Mouse (Mus musculus) intestine, embryonic 15.5 days (tissue): ENCODE measurements at regions not wholly inside any gene's neighbourhood (a gene's known extent, or its start where the extent isn't known, plus 50 kb on each side); places are given as distances from the start of the nearest gene placed in this dataset.

Source experiments
- ATAC-seq: fragments of 200-750 bp; cut with Nextera tagmentation; 2 replicates; pipeline ENCODE4 v1.8.0; 2017; ENCODE audit warnings: moderate TSS enrichment, moderate library complexity
- H3K27ac ChIP-seq: fragments of 300-500 bp; sonication (generic); 2 replicates; pipeline ENCODE4 v1.5.1; 2015; ENCODE audit warnings: mild to moderate bottlenecking, inconsistent platforms
- H3K27me3 ChIP-seq: fragments of 300-500 bp; sonication (generic); replicated peaks from 2 replicates; pipeline ENCODE4 v1.6.1; 2015; ENCODE audit warnings: inconsistent platforms
- H3K36me3 ChIP-seq: fragments of 300-500 bp; sonication (generic); 2 replicates; pipeline ENCODE4 v1.6.1; 2015; ENCODE audit warnings: inconsistent platforms
- H3K4me1 ChIP-seq: fragments of 300-500 bp; sonication (generic); replicated peaks from 2 replicates; pipeline ENCODE4 v1.6.1; 2015; ENCODE audit warnings: inconsistent platforms
- H3K4me2 ChIP-seq: fragments of 300-500 bp; sonication (generic); replicated peaks from 2 replicates; pipeline ENCODE4 v1.6.1; 2015; ENCODE audit warnings: mild to moderate bottlenecking, inconsistent platforms
- H3K4me3 ChIP-seq: fragments of 300-500 bp; sonication (generic); replicated peaks from 2 replicates; pipeline ENCODE4 v1.5.1; 2015; ENCODE audit warnings: inconsistent platforms
- H3K9ac ChIP-seq: fragments of 300-500 bp; sonication (generic); 2 replicates; pipeline ENCODE4 v1.6.1; 2015; ENCODE audit warnings: inconsistent platforms
- H3K9me3 ChIP-seq: fragments of 300-500 bp; sonication (generic); 2 replicates; pipeline ENCODE4 v1.6.1; 2016; ENCODE audit warnings: inconsistent platforms
- WGBS: fragments of 180-500 bp; shearing (Covaris S2); methylation state at CpG from one replicate; pipeline ENCODE4 v1.1.7; 2015; 5-methylcytosine and 5-hydroxymethylcytosine counted together

DNA sequence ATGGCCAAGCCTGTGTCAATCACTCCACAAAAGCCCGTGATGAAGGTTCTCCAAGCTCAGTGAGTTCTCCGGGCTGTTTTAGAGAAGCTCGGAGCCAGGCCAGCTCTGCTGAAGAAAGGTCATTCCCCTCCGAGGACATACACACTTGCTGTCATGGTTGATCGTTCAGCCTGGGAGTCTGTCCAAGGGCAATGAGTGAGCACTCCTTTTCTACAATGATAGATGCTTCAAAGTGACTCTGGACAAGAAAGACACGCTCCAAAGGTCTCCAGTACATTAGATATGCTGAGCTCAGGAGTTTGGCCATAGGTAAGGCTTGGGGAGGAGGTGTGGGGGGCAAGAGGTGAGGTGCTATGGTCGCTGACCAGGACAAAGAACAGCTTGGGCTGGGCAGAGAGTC, 66.5 kb upstream of the 1700016C15Rik start:
- 82% methylated on average over 7 of the region's 7 CpGs for WGBS
- H3K4me2 ChIP-seq = no peak overlapping the region
- no peak overlapping the region for H3K27ac ChIP-seq
- no peak overlapping the region for H3K4me3 ChIP-seq
- no peaks in the 10 kb centered on the region for H3K4me1 ChIP-seq
- no peak for ATAC-seq
- no peaks in the 10 kb centered on the region for H3K9me3 ChIP-seq
- H3K36me3 ChIP-seq = no peaks in the 10 kb centered on the region
- H3K9ac ChIP-seq = no peak overlapping the region
- H3K27me3 ChIP-seq = no peaks in the 10 kb centered on the region

DNA sequence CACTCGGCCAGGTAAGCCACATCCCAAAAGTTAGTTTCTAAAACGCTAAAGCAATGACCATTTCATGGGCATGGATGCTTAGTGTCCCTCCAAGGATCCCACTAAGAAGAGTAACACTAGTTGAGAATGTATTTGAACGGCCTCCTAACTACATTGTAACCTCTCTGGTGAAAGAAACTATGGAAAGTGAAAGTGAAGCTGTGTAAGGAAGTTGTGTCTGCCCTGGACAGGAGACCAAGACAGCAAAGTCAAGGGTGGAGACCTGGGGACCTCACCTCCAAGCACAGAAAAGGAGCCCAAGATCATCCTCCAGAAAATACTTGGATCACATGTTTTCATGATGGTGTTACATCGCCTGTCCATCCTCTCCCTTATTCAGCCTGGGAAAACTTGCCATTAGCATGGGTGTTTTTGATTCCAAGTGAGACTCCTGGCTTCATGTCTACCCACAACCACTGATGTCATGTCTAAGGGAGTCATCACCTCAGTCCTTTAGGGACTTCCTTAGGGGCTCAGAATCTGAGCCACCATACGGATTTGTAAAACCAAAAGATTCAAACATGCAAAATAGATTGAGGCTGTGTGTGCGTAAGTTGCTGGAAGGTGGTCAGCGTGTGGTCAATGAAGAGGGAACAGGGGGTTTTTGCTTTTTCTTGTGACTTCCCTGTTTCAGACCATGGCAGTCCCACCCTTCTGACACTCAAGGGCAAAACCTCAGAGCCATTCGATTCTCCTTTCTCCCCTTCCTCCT, 62.4 kb upstream of the 1700016C15Rik start:
- H3K9ac ChIP-seq = no peak overlapping the region
- H3K4me1 ChIP-seq = no peaks in the 10 kb centered on the region
- ATAC-seq = no peak
- no peaks in the 10 kb centered on the region for H3K9me3 ChIP-seq
- H3K27me3 ChIP-seq = no peaks in the 10 kb centered on the region
- H3K4me3 ChIP-seq = no peak overlapping the region
- WGBS = 85% methylated on average over 8 of the region's 8 CpGs
- no peak overlapping the region for H3K27ac ChIP-seq
- no peak overlapping the region for H3K4me2 ChIP-seq
- H3K36me3 ChIP-seq = no peaks in the 10 kb centered on the region

DNA sequence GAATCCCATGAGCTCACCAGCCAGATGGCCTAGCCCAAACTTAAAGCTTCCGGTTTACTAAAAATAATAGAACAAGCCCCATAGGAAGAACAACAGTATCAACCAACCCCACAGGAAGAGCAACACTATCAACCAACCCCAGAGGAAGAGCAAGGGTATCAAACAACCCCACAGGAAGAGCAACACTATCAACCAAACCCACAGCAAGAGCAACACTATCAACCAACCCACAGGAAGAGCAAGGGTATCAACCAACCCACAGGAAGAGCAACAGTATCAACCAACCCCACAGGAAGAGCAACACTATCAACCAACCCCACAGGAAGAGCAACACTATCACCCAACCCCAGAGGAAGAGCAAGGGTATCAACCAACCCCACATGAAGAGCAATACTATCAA, 59.0 kb upstream of the 1700016C15Rik start:
- Histone ChIP-seq H3K27ac (no peak overlapping the region), H3K4me1 (no peaks in the 10 kb centered on the region), H3K4me3 (no peak overlapping the region), H3K9me3 (no peaks in the 10 kb centered on the region), H3K9ac (no peak overlapping the region), H3K36me3 (no peaks in the 10 kb centered on the region), H3K4me2 (no peak overlapping the region), H3K27me3 (no peaks in the 10 kb centered on the region)
- ATAC-seq = no peak
- 91% methylated on average over 1 of the region's 1 CpGs for WGBS

DNA sequence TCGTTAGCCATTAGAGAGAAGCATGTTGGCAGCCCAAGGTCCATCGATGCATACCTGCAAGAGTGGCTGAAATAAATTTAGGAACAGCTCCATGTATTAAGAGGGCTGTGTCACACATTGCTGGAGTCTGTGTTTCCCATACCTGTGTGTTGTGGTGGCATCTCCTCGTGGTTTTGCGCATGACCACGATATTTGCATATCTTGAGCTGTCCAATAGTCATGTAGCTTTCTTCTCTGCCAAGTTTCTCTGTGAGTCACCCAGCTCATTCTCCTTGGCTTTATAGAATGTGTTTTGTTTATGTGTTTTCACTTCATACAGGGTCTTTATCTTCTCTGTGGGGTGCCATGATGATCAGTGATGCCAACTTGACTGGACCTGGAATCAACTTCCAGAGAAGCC, 53.0 kb upstream of the 1700016C15Rik start:
- Histone ChIP-seq H3K4me3 (no peak overlapping the region), H3K27me3 (no peaks in the 10 kb centered on the region), H3K4me1 (no peaks in the 10 kb centered on the region), H3K9me3 (no peaks in the 10 kb centered on the region), H3K27ac (no peak overlapping the region), H3K36me3 (no peaks in the 10 kb centered on the region), H3K4me2 (no peak overlapping the region), H3K9ac (no peak overlapping the region)
- ATAC-seq = no peak
- 88% methylated on average over 5 of the region's 5 CpGs for WGBS

DNA sequence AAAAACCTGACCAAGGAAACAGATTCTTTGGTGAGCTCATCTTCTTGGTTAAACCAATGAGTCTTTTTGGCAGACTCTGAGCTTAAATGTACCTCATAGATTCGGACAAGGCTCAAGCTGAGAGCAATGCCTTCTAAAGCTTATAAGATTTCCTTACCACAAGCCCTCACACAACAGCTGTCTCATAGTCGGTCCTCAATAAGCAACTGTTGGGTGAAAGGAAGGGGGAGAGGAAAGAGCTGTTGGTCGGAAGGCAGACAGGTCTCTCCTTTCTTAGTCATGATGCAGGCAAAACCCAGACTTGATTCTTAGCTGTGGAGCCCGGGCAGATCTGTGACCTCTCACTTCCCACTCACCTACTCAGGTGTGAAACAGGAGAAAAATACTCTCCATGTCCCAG, 50.8 kb upstream of the 1700016C15Rik start:
- Histone ChIP-seq H3K4me1 (no peaks in the 10 kb centered on the region), H3K4me2 (no peak overlapping the region), H3K27me3 (no peaks in the 10 kb centered on the region), H3K4me3 (no peak overlapping the region), H3K9me3 (no peaks in the 10 kb centered on the region), H3K36me3 (no peaks in the 10 kb centered on the region), H3K9ac (no peak overlapping the region), H3K27ac (no peak overlapping the region)
- no peak for ATAC-seq
- 84% methylated on average over 4 of the region's 4 CpGs for WGBS
